ENCODE assay signal across 18 mouse cellular contexts in the genomic region with DNA sequence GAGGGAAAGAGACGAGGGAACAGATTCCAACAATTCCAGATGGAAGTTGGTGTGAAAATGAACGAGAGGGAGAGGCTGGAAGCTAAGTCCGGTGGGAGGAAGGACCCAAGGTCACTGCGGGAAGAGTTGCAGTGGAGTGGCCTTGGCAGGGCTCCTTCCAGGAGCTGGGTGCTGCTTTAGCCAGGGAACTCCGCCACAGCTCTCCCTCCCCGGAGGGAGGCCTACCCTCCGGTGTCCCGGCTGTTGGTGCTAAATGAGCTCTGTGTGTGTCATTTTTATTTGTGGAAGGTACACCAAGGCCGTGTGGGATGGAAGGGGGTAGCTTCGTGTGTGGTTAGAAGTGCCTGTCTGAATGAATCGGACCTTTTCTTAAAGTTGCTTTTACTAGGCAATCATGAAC. TPM values are rescaled to one million over a fixed set of nuclear protein-coding genes. Genes with fewer than 3 reads are reported as not detected.
DNase-seq lines count a peak whose midpoint lies in the region; ATAC-seq and TF ChIP-seq lines count a peak whose summit lies in the region.
"Had no signal": no experiment of that assay in that cellular context is flagged by ENCODE, and none has a peak within 500 bp of the region (broad histone marks: within the 10 kb centered on the region; RNA-seq: fewer than 3 reads in every experiment).

No protein-coding gene starts in this region.

- no peaks in the 10 kb centered on the region for H3K9me3 ChIP-seq in intestine, embryonic 16.5 days (ENCODE audit: control insufficient read depth, low read length)
- H3K9me3 ChIP-seq in forebrain, embryonic 16.5 days (ENCODE audit: control insufficient read depth, low read length), result no peaks in the 10 kb centered on the region
- H3K9me3 ChIP-seq: forebrain, embryonic 10.5 days; limb, embryonic 12.5 days; midbrain, embryonic 15.5 days; neural tube, embryonic 13.5 days had no signal

- 0 out of 2 replicates have a peak overlapping the region, but pooled peaks have one; percentile 16 for H3K9ac ChIP-seq in intestine, embryonic 16.5 days (ENCODE audit: low read depth, low read length)
- H3K9ac ChIP-seq in forebrain, embryonic 16.5 days (replicated peaks; ENCODE audit: low read depth, low read length), result no peak overlapping the region
- H3K9ac ChIP-seq: limb, embryonic 12.5 days; liver, postnatal 0 days; midbrain, embryonic 15.5 days; neural tube, embryonic 13.5 days had no signal

- TF ChIP-seq POLR2A in kidney, adult 2 months (IDR thresholded peaks at IDR 0.05; ENCODE audit: low read depth, low read length), result no peak

- ATAC-seq in intestine, embryonic 16.5 days, result no peak
- no peak for ATAC-seq in forebrain, embryonic 16.5 days
- ATAC-seq: liver, postnatal 0 days; midbrain, embryonic 15.5 days; Patski had no signal

- peaks cover 30% of the 10 kb centered on the region for H3K4me1 ChIP-seq in kidney, adult 2 months (ENCODE audit: control insufficient read depth, insufficient read depth, low read length)
- H3K4me1 ChIP-seq in intestine, embryonic 16.5 days (ENCODE audit: control insufficient read depth, insufficient read depth, low read length), result peaks cover 46% of the 10 kb centered on the region
- no peaks in the 10 kb centered on the region for H3K4me1 ChIP-seq in forebrain, embryonic 16.5 days (replicated peaks; ENCODE audit: control insufficient read depth, insufficient read depth, low read length)
- H3K4me1 ChIP-seq: midbrain, embryonic 15.5 days; neural tube, embryonic 13.5 days had no signal

- no peak for TF ChIP-seq CTCF in kidney, adult 2 months (conservative IDR thresholded peaks at IDR 0.05; ENCODE audit: insufficient read depth, insufficient read length, low read depth, low read length)

- no peak overlapping the region for H3K4me2 ChIP-seq in intestine, embryonic 16.5 days (ENCODE audit: low read depth, low read length)
- H3K4me2 ChIP-seq in forebrain, embryonic 16.5 days (ENCODE audit: low read length), result no peak overlapping the region
- H3K4me2 ChIP-seq: limb, embryonic 12.5 days; midbrain, embryonic 15.5 days; neural tube, embryonic 13.5 days had no signal

- H3K4me3 ChIP-seq in kidney, adult 2 months (ENCODE audit: insufficient read depth, low read depth, low read length), result no peak overlapping the region
- no peak overlapping the region for H3K4me3 ChIP-seq in intestine, embryonic 16.5 days (ENCODE audit: low read length)
- no peak overlapping the region for H3K4me3 ChIP-seq in forebrain, embryonic 16.5 days (replicated peaks; ENCODE audit: low read length)
- H3K4me3 ChIP-seq: forebrain, embryonic 10.5 days; limb, embryonic 12.5 days; midbrain, embryonic 15.5 days; neural tube, embryonic 13.5 days had no signal

- H3K36me3 ChIP-seq in kidney, adult 2 months (ENCODE audit: control insufficient read depth, insufficient read depth, low read length), result no peaks in the 10 kb centered on the region
- no peaks in the 10 kb centered on the region for H3K36me3 ChIP-seq in intestine, embryonic 16.5 days (ENCODE audit: control insufficient read depth, insufficient read depth, low read length)
- no peaks in the 10 kb centered on the region for H3K36me3 ChIP-seq in forebrain, embryonic 16.5 days (ENCODE audit: control insufficient read depth, insufficient read depth)
- H3K36me3 ChIP-seq: forebrain, embryonic 10.5 days; limb, embryonic 12.5 days; midbrain, embryonic 15.5 days; neural tube, embryonic 13.5 days had no signal

- peak; percentile 40 for DNase-seq in kidney, adult 2 months
- DNase-seq in kidney, adult 11 months, result no peak
- peak; percentile 40 for DNase-seq in adrenal gland, adult 8-10 months
- peak; percentile 59 for DNase-seq in brain, adult 2 months (ENCODE audit: low read depth, low spot score)
- DNase-seq in left cerebral cortex, adult 9 months (ENCODE audit: low spot score in 2 of 2), result no peak
- DNase-seq: cerebellum, adult 18-20 months; kidney, adult 8-10 months; liver, postnatal 0 days; right cerebral cortex, postnatal 14 days had no signal

- H3K27ac ChIP-seq in kidney, adult 2 months (ENCODE audit: insufficient read depth, low read depth, low read length), result no peak overlapping the region
- peak overlapping the region; percentile 45; the same call in 1 of the 2 replicates for H3K27ac ChIP-seq in intestine, embryonic 16.5 days (ENCODE audit: low read length)
- no peak overlapping the region for H3K27ac ChIP-seq in forebrain, embryonic 16.5 days (ENCODE audit: low read length)
- H3K27ac ChIP-seq: forebrain, embryonic 10.5 days; limb, embryonic 12.5 days; macrophage; midbrain, embryonic 15.5 days; neural tube, embryonic 13.5 days had no signal

- 41% methylated on average over 11 of the region's 11 CpGs for WGBS in kidney, adult 2 months
- WGBS in intestine, embryonic 16.5 days, result 43% methylated on average over 11 of the region's 11 CpGs
- 78% methylated on average over 11 of the region's 11 CpGs for WGBS in forebrain, embryonic 16.5 days

- no peaks in the 10 kb centered on the region for H3K27me3 ChIP-seq in kidney, adult 2 months (replicated peaks; ENCODE audit: control insufficient read depth, insufficient read depth, low read length)
- no peaks in the 10 kb centered on the region for H3K27me3 ChIP-seq in intestine, embryonic 16.5 days (replicated peaks; ENCODE audit: control insufficient read depth, insufficient read depth, low read length)
- H3K27me3 ChIP-seq in forebrain, embryonic 16.5 days (replicated peaks; ENCODE audit: control insufficient read depth, insufficient read depth, low read length), result no peaks in the 10 kb centered on the region
- H3K27me3 ChIP-seq: limb, embryonic 12.5 days; midbrain, embryonic 15.5 days; neural tube, embryonic 13.5 days; Patski had no signal

RNA-seq across cellular contexts. Expression of gene Anxa11, which starts 24.9 kb away (rescaled TPM):
- 105 and 116 TPM in 2 replicates for polyA plus RNA-seq in kidney, adult 2 months (2012; rRNA removed)
- 10 to 100 TPM; 61.8 to 90.0 (median 71.0) TPM for total RNA-seq in adrenal gland, adult 8-10 months (2022)
- polyA plus RNA-seq in intestine, embryonic 16.5 days (2015; fragmentation: Nextera tagmentation; extraction: Ambion mirVana), result 95.3 and 105 TPM in 2 replicates
- polyA plus RNA-seq in forebrain, embryonic 16.5 days (2015; fragmentation: Nextera tagmentation; extraction: Ambion mirVana), result 2.0 and 2.6 TPM in 2 replicates

RNA-seq across cellular contexts. Expression of gene Plac9a, which starts 36.1 kb away (rescaled TPM):
- 3.2 and 4.6 TPM in 2 replicates for polyA plus RNA-seq in kidney, adult 2 months (2012; rRNA removed)
- 1 to 10 TPM; 1.3 to 2.8 (median 1.9) TPM for total RNA-seq in adrenal gland, adult 8-10 months (2022)
- polyA plus RNA-seq in intestine, embryonic 16.5 days (2015; fragmentation: Nextera tagmentation; extraction: Ambion mirVana), result 0.86 and 1.9 TPM in 2 replicates
- not detected in 2 replicates for polyA plus RNA-seq in forebrain, embryonic 16.5 days (2015; fragmentation: Nextera tagmentation; extraction: Ambion mirVana)
- polyA plus RNA-seq: forebrain, embryonic 10.5 days; hindbrain, embryonic 11.5 days; limb, embryonic 12.5 days; liver, postnatal 0 days; macrophage; neural tube, embryonic 13.5 days; Patski had no signal

Comparison
In these comparisons a context has a peak if more than half of its experiments do, and no peak if none do; other contexts are left out.
1. DNase-seq: peak in kidney, adult 2 months (single experiment), adrenal gland, adult 8-10 months (single experiment) and brain, adult 2 months (single experiment); none in kidney, adult 11 months (single experiment) and left cerebral cortex, adult 9 months (0 of 2).
2. RNA of gene Anxa11, which starts 24.9 kb away (polyA plus RNA-seq): 105 to 116 TPM in kidney, adult 2 months and 95.3 to 105 TPM in intestine, embryonic 16.5 days; 2.0 to 2.6 TPM in forebrain, embryonic 16.5 days; every median in the first group is over 10 times any median in the second.